Mouse (Mus musculus) intestine, embryonic 15.5 days (tissue): ENCODE results near the gene Krt6a. TPM values are rescaled to one million over a fixed set of nuclear protein-coding genes. Genes with fewer than 3 reads are reported as not detected.
"Not testable (repeated sequence)": the region's sequence is repeated elsewhere in the genome, so short reads cannot be mapped to it uniquely, and the experiment has no call there.

Experiments used
- ATAC-seq: fragments of 200-750 bp; cut with Nextera tagmentation; 2 replicates; pipeline ENCODE4 v1.8.0; 2017; ENCODE audit warnings: moderate TSS enrichment, moderate library complexity
- H3K27ac ChIP-seq: fragments of 300-500 bp; sonication (generic); 2 replicates; pipeline ENCODE4 v1.5.1; 2015; ENCODE audit warnings: mild to moderate bottlenecking, inconsistent platforms
- H3K27me3 ChIP-seq: fragments of 300-500 bp; sonication (generic); replicated peaks from 2 replicates; pipeline ENCODE4 v1.6.1; 2015; ENCODE audit warnings: inconsistent platforms
- H3K36me3 ChIP-seq: fragments of 300-500 bp; sonication (generic); 2 replicates; pipeline ENCODE4 v1.6.1; 2015; ENCODE audit warnings: inconsistent platforms
- H3K4me1 ChIP-seq: fragments of 300-500 bp; sonication (generic); replicated peaks from 2 replicates; pipeline ENCODE4 v1.6.1; 2015; ENCODE audit warnings: inconsistent platforms
- H3K4me2 ChIP-seq: fragments of 300-500 bp; sonication (generic); replicated peaks from 2 replicates; pipeline ENCODE4 v1.6.1; 2015; ENCODE audit warnings: mild to moderate bottlenecking, inconsistent platforms
- H3K4me3 ChIP-seq: fragments of 300-500 bp; sonication (generic); replicated peaks from 2 replicates; pipeline ENCODE4 v1.5.1; 2015; ENCODE audit warnings: inconsistent platforms
- H3K9ac ChIP-seq: fragments of 300-500 bp; sonication (generic); 2 replicates; pipeline ENCODE4 v1.6.1; 2015; ENCODE audit warnings: inconsistent platforms
- H3K9me3 ChIP-seq: fragments of 300-500 bp; sonication (generic); 2 replicates; pipeline ENCODE4 v1.6.1; 2016; ENCODE audit warnings: inconsistent platforms
- WGBS: fragments of 180-500 bp; shearing (Covaris S2); methylation state at CpG from one replicate; pipeline ENCODE4 v1.1.7; 2015; 5-methylcytosine and 5-hydroxymethylcytosine counted together
- polyA plus RNA-seq: library from polyadenylated mRNA; unstranded; fragments of >200 nt; fragmentation: Nextera tagmentation; extraction: Ambion mirVana; gene quantifications from 2 replicates; pipeline ENCODE4 v1.2.1, GENCODE M21; 2015

The Krt6a gene
- polyA plus RNA-seq, 1 experiment from 2014 or later = 0.64 TPM

DNA sequence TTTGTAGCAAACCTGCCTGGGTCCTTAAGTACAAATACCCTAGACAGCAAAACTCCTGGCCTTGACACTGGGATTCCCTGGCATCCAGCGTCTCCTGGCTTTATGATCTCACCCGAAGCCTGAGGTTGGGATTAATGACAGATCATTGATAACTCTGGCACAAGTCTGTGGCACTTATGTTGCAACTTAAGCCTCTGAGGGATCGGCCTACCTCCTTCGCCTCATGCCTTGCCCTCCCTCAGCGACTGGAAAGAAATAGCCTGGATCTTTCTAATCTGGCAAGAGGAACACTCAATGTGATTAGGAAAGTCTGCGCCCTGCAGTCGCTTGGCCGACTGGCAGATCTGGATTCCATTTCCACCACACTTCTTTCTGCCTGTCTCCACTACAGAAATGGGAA lies 5.8 kb upstream of the Krt6a start:
- no peaks in the 10 kb centered on the region for H3K4me1 ChIP-seq
- H3K27ac ChIP-seq = no peak overlapping the region
- no peaks in the 10 kb centered on the region; the same call in 1 of the 2 replicates for H3K27me3 ChIP-seq
- H3K9me3 ChIP-seq = no peaks in the 10 kb centered on the region
- H3K4me3 ChIP-seq = no peak overlapping the region
- H3K36me3 ChIP-seq = no peaks in the 10 kb centered on the region
- ATAC-seq = no peak
- no peak overlapping the region for H3K4me2 ChIP-seq
- WGBS = 72% methylated on average over 8 of the region's 8 CpGs
- no peak overlapping the region for H3K9ac ChIP-seq

DNA sequence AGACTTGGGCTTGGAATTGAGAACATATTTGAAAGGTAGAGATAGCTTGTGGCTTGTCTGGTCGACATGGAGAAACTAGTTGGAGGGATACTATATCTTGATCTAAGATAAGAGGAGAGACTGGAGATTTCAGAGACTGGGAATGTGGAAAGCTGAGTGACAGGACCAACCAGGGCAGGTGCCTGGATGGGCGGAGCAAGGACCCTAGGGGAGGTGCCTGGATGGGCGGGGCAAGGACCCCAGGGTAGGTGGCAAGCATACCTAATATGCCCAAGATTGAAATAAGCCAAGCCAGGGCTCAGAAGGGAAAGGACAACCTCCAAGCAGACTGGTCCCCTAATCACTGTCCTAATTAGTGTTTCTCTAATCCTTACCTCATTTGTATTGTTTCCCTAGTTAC lies 5.1 kb upstream of the Krt6a start:
- H3K27ac ChIP-seq = no peak overlapping the region
- H3K9me3 ChIP-seq = no peaks in the 10 kb centered on the region

DNA sequence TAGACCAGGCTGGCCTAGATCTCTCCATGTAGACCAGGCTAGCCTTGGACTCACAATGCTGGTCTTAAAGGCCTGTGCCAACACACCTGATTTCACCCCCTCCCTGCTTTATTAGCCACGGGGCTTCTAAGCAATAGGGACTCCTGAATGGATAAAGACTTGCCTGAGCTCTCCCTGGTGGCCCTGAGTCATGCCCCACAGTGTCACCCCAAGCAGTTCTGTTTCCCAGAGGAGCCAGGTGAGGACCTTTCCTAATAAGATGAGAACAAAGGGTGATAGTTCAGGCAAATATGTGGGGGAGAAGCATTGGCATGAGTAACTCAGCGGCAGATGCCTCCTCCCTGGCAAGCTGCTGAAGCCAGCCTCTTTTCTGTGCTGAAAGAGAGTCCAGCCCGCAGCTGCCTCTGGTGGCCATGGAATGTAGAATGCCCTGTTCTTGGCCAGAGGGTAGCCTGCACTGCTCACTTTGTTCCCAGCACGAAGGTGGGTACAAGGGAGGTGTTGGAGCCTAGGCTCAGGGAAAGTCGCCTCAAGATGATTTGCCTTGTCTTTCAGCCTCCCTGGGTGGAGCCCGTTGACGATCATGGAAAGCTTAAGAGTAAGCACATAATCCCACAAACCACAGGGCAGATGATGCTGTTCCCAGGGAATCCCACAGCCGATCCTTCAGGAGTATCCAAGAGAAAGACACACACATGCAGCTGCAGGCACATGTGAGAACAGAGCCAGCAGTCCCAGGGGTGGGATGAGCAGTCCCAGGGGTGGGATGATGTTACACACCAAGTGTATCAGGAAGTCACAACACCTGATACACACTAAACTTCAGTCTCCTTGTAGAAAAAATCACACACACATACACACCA lies 3.5 kb upstream of the Krt6a start:
- H3K27ac ChIP-seq = no peak overlapping the region
- no peaks in the 10 kb centered on the region for H3K4me1 ChIP-seq
- H3K4me3 ChIP-seq = no peak overlapping the region
- ATAC-seq = no peak
- no peaks in the 10 kb centered on the region for H3K9me3 ChIP-seq
- H3K9ac ChIP-seq = no peak overlapping the region
- H3K36me3 ChIP-seq = no peaks in the 10 kb centered on the region
- WGBS = 71% methylated on average over 8 of the region's 8 CpGs
- no peaks in the 10 kb centered on the region; the same call in 1 of the 2 replicates for H3K27me3 ChIP-seq
- no peak overlapping the region for H3K4me2 ChIP-seq

More for the DNA sequence above, 5.1 kb upstream of the Krt6a start:
- no peaks in the 10 kb centered on the region for H3K36me3 ChIP-seq
- no peak for ATAC-seq
- H3K4me3 ChIP-seq = no peak overlapping the region
- no peaks in the 10 kb centered on the region; the same call in 1 of the 2 replicates for H3K27me3 ChIP-seq
- 46% methylated on average over 3 of the region's 3 CpGs for whole genome bisulfite sequencing
- no peaks in the 10 kb centered on the region for H3K4me1 ChIP-seq
- no peak overlapping the region for H3K9ac ChIP-seq
- no peak overlapping the region for H3K4me2 ChIP-seq

- ATAC-seq, H3K4me1 ChIP-seq: not testable (repeated sequence)
- WGBS = 93% methylated on average over 5 of the region's 5 CpGs
Observed at GRCm38 (mm10) chr15:101690460-101690859, 3.6 kb downstream of the Krt6a start.

GRCm38 (mm10) chr15:101688161-101688560 lies 5.9 kb downstream of the Krt6a start:
- Histone ChIP-seq H3K4me3 (no peak overlapping the region), H3K9me3 (no peaks in the 10 kb centered on the region), H3K9ac (no peak overlapping the region), H3K27ac (no peak overlapping the region), H3K27me3 (no peaks in the 10 kb centered on the region), H3K4me2 (no peak overlapping the region), H3K36me3 (no peaks in the 10 kb centered on the region), H3K4me1 (no peaks in the 10 kb centered on the region)
- 59% methylated on average over 2 of the region's 2 CpGs for WGBS
- ATAC-seq = no peak

More at GRCm38 (mm10) chr15:101690460-101690859, 3.6 kb downstream of the Krt6a start:
- not testable (repeated sequence) for H3K27me3 ChIP-seq, H3K4me2 ChIP-seq, H3K9me3 ChIP-seq, H3K36me3 ChIP-seq, H3K4me3 ChIP-seq, H3K9ac ChIP-seq, H3K27ac ChIP-seq

DNA sequence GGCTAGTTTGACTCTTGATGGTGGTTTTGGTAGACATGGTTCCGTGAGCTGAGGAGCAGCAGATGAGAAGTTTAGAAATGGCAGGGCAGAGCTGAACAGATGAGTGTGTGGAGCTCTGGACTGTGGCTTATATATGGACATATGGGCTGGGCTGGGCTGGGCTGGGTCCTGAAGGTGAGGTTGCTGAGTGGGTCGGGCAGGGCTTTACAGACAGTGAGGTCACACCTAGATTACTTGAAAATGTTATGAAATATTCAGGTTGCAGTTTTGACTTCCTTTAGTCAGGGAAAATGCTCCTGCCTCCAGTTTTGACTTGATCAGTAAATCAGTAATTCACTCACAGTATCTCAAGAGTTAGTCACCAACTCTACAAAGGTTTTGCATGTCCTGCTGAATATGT lies 13.9 kb downstream of the Krt6a start, which contains the start of gene Krt6b:
Krt6b (minus strand) TSS at position 101 of the 400 bp plus-strand sequence.
- Histone ChIP-seq H3K9me3 (no peaks in the 10 kb centered on the region), H3K4me2 (no peak within 1 kb of the TSS), H3K4me3 (no peak within 1 kb of the TSS), H3K27ac (no peak within 1 kb of the TSS), H3K9ac (no peak within 1 kb of the TSS), H3K4me1 (no peaks in the 10 kb centered on the region), H3K36me3 (no peaks in the 10 kb centered on the region), H3K27me3 (no peaks in the 10 kb centered on the region)
- WGBS = 76% methylated on average over 2 of the region's 2 CpGs
- no peak for ATAC-seq

- Histone ChIP-seq H3K27ac (no peak overlapping the region), H3K4me2 (no peak overlapping the region), H3K9me3 (no peaks in the 10 kb centered on the region), H3K4me1 (no peaks in the 10 kb centered on the region), H3K36me3 (no peaks in the 10 kb centered on the region), H3K27me3 (no peaks in the 10 kb centered on the region), H3K4me3 (no peak overlapping the region), H3K9ac (no peak overlapping the region)
- ATAC-seq = no peak
- 69% methylated on average over 1 of the region's 1 CpGs for WGBS
Observed at GRCm38 (mm10) chr15:101675978-101676377, 18.1 kb downstream of the Krt6a start.

DNA sequence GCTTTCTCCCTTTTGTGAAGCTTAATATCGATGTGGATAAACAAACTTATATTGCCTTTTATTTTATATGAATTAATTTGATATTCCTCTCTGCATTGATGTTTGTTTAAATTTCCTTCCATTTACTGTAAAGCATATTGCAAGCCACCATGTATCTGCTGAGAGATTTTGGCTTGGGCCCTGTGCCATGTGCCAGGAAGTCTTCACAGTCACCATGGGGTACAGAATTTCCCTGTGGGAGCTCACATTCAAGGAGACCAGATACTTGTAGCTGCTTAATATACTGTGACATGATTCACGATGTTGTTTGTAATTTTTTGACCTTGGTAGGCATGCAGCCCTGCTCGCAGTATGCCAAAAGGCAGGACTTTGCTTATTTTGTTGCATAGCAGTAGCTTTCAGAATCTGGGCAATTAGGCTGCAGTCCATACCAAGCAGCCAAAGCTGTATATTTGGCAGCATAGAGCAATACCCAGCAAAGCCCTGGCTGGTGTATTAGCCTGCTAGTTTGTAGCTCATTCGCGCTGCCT lies 41.3 kb downstream of the Krt6a start:
- WGBS = 86% methylated on average over 5 of the region's 5 CpGs
- no peaks in the 10 kb centered on the region for H3K36me3 ChIP-seq
- no peak overlapping the region for H3K9ac ChIP-seq
- no peaks in the 10 kb centered on the region for H3K9me3 ChIP-seq
- no peak for ATAC-seq
- H3K27ac ChIP-seq = no peak overlapping the region
- no peak overlapping the region for H3K4me2 ChIP-seq
- H3K27me3 ChIP-seq = no peaks in the 10 kb centered on the region
- no peak overlapping the region for H3K4me3 ChIP-seq
- H3K4me1 ChIP-seq = no peaks in the 10 kb centered on the region

DNA sequence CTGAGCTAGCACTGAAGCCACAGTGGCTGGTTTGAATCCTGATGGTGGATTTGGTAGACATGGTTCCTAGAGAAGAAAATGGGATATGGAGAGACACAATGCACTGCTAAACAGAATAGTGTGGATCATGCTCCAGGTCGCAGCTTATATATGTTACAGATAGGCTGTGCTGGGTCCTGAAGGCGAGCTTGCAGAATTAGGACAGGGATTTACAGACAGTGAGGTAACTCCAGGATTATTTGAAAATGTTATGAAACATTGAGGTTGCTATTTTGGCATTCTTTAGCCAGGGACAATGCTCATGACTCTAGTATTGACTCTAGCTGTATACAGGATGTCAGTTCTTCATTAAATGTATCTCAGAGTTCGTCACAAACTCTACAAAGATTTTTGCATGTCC lies 46.8 kb downstream of the Krt6a start, which contains the start of gene Gm5478:
Gm5478 (minus strand) TSS at position 101 of the 400 bp plus-strand sequence.
- no peaks in the 10 kb centered on the region for H3K27me3 ChIP-seq
- H3K4me1 ChIP-seq = no peaks in the 10 kb centered on the region
- no peak within 1 kb of the TSS for H3K4me3 ChIP-seq
- H3K9me3 ChIP-seq = no peaks in the 10 kb centered on the region
- WGBS = 74% methylated on average over 3 of the region's 3 CpGs
- H3K36me3 ChIP-seq = no peaks in the 10 kb centered on the region
- H3K4me2 ChIP-seq = no peak within 1 kb of the TSS
- H3K27ac ChIP-seq = no peak within 1 kb of the TSS
- H3K9ac ChIP-seq = no peak within 1 kb of the TSS
- ATAC-seq = no peak

Other genes with a start within 250 kb of the Krt6a start
- gene Krt88, start 246.6 kb downstream of the Krt6a start, polyA plus RNA-seq = not detected in 2 replicates
- not detected in 2 replicates for gene Krt81, start 230.6 kb downstream of the Krt6a start, polyA plus RNA-seq
- 0.14 TPM in 1 of 2 replicates, not detected in the other for gene Krt86, start 220.8 kb downstream of the Krt6a start, polyA plus RNA-seq
- 0.19 TPM in 1 of 2 replicates, not detected in the other for gene Krt83, start 202.8 kb downstream of the Krt6a start, polyA plus RNA-seq
- not detected in 2 replicates for gene Gm49425, start 177.0 kb downstream of the Krt6a start, polyA plus RNA-seq
- 0.13 and 0.29 TPM in 2 replicates for gene Krt84, start 161.5 kb downstream of the Krt6a start, polyA plus RNA-seq
- not detected in 2 replicates for gene Krt82, start 143.6 kb downstream of the Krt6a start, polyA plus RNA-seq
- gene Krt90, start 131.4 kb downstream of the Krt6a start, polyA plus RNA-seq = 0.09 and 0.16 TPM in 2 replicates
- gene Krt75, start 120.4 kb downstream of the Krt6a start, polyA plus RNA-seq = not detected in 2 replicates
- not detected in 2 replicates for gene Gm5414, start 66.1 kb downstream of the Krt6a start, polyA plus RNA-seq
- gene Gm5478, start 46.9 kb downstream of the Krt6a start, polyA plus RNA-seq = not detected in 2 replicates
- not detected in 2 replicates for gene Krt6b, start 14.0 kb downstream of the Krt6a start, polyA plus RNA-seq
- 0.25 and 0.87 TPM in 2 replicates for gene Krt5, start 18.6 kb upstream of the Krt6a start, polyA plus RNA-seq
- gene Krt71, start 48.8 kb upstream of the Krt6a start, polyA plus RNA-seq = not detected in 2 replicates
- not detected in 2 replicates for gene Krt72, start 92.2 kb upstream of the Krt6a start, polyA plus RNA-seq
- not detected in 2 replicates for gene Krt73, start 108.0 kb upstream of the Krt6a start, polyA plus RNA-seq
- not detected in 2 replicates for gene Krt2, start 123.9 kb upstream of the Krt6a start, polyA plus RNA-seq
- 0.62 and 0.92 TPM in 2 replicates for gene Krt1, start 156.5 kb upstream of the Krt6a start, polyA plus RNA-seq
- not detected in 2 replicates for gene Krt77, start 175.4 kb upstream of the Krt6a start, polyA plus RNA-seq
- gene Krt76, start 198.6 kb upstream of the Krt6a start, polyA plus RNA-seq = not detected in 2 replicates
- gene Krt4, start 230.4 kb upstream of the Krt6a start, polyA plus RNA-seq = 0.85 and 1.2 TPM in 2 replicates
- 0.13 and 0.15 TPM in 2 replicates for gene Krt79, start 246.0 kb upstream of the Krt6a start, polyA plus RNA-seq